Mouse (Mus musculus) erythroblast, embryonic 14.5 days (primary cell): Measurements from ENCODE around the gene Trmt5.

Experiments
- GATA1 ChIP-seq: IDR thresholded peaks from 2 replicates; pipeline ENCODE4 v1.6.1; 2012; ENCODE audit warnings: low read length, inconsistent platforms, mixed read lengths
- TAL1 ChIP-seq: IDR thresholded peaks from 3 replicates; pipeline ENCODE4 v1.6.1; 2012; ENCODE audit warnings: low read length, inconsistent platforms, mixed read lengths

- TF ChIP-seq TAL1 = no peak
- TF ChIP-seq GATA1 = no peak
These were observed 11.6 kb downstream of the Trmt5 start for GRCm38 (mm10) chr12:73274921-73275320.
